Mouse (Mus musculus) limb, embryonic 11.5 days (tissue): ENCODE measurements at regions not wholly inside any gene's neighbourhood (a gene's known extent, or its start where the extent isn't known, plus 50 kb on each side); places are given as distances from the start of the nearest gene placed in this dataset.

Experiments
- ATAC-seq: fragments of 200-750 bp; cut with Nextera tagmentation; 2 replicates; pipeline ENCODE4 v1.8.0; 2017; ENCODE audit warnings: low read depth; ENCODE audit not compliant: insufficient number of reproducible peaks, low FRiP score, low TSS enrichment
- DNase-seq: peaks from one replicate; pipeline ENCODE4 v3.0.0-alpha.2; 2015; ENCODE audit warnings: low spot score
- H3K27ac ChIP-seq: fragments of 300-500 bp; sonication (generic); replicated peaks from 2 replicates; pipeline ENCODE4 v1.5.1; 2014; ENCODE audit warnings: low read depth, mild to moderate bottlenecking, low read length
- H3K27me3 ChIP-seq: fragments of 300-500 bp; sonication (generic); 2 replicates; pipeline ENCODE4 v1.6.1; 2014; ENCODE audit warnings: mild to moderate bottlenecking, low read length, mixed read lengths; ENCODE audit not compliant: control insufficient read depth, insufficient read depth
- H3K36me3 ChIP-seq: fragments of 300-500 bp; sonication (generic); 2 replicates; pipeline ENCODE4 v1.6.1; 2014; ENCODE audit warnings: mild to moderate bottlenecking, low read length, moderate library complexity, mixed read lengths; ENCODE audit not compliant: control insufficient read depth, insufficient read depth
- H3K4me1 ChIP-seq: fragments of 300-500 bp; sonication (generic); 2 replicates; pipeline ENCODE4 v1.6.1; 2014; ENCODE audit warnings: low read length, mixed read lengths; ENCODE audit not compliant: control insufficient read depth, insufficient read depth
- H3K4me2 ChIP-seq: fragments of 300-500 bp; sonication (generic); 2 replicates; pipeline ENCODE4 v1.6.1; 2014; ENCODE audit warnings: low read depth, mild to moderate bottlenecking, moderate library complexity; ENCODE audit not compliant: severe bottlenecking
- H3K4me3 ChIP-seq: fragments of 300-500 bp; sonication (generic); 2 replicates; pipeline ENCODE4 v1.5.1; 2014; ENCODE audit warnings: low read depth, low read length
- H3K9ac ChIP-seq: fragments of 300-500 bp; sonication (generic); 2 replicates; pipeline ENCODE4 v1.6.1; 2014; ENCODE audit warnings: mild to moderate bottlenecking, low read length
- H3K9me3 ChIP-seq: fragments of 300-500 bp; sonication (generic); 2 replicates; pipeline ENCODE4 v1.6.1; 2016; ENCODE audit warnings: low read length; ENCODE audit not compliant: control insufficient read depth
- WGBS: fragments of 180-500 bp; shearing (Covaris S2); extraction: QIAGEN DNeasy Blood & Tissue Kit; methylation state at CpG from one replicate; pipeline ENCODE4 v1.1.7; 2014; 5-methylcytosine and 5-hydroxymethylcytosine counted together

DNA sequence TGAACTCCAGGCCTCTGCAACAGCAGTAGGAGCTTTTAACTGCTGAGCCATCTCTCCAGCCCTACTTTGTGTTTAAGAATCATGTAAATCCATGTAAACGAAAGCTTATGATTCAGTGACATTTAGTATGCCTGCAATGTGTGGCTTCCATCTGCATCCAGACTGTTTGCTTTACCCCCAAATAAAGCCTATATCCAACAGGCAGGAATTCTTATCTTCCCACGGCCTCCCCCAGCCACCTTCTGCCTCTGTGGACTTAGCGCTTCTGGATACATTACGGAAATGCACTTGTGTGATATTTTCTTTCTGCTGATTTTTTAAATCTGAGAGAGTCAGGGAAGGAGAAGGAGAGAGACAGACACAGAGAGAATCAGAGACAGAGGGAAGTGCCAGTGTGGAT lies 189.2 kb upstream of the Cxcr4 start:
- no peaks in the 10 kb centered on the region for H3K36me3 ChIP-seq
- H3K4me1 ChIP-seq: no peaks in the 10 kb centered on the region
- H3K4me3 ChIP-seq: no peak overlapping the region
- 93% methylated on average over 4 of the region's 4 CpGs for WGBS
- no peak overlapping the region for H3K4me2 ChIP-seq
- no peak overlapping the region for H3K27ac ChIP-seq
- H3K9ac ChIP-seq: no peak overlapping the region
- DNase-seq: no peak
- no peak for ATAC-seq
- H3K27me3 ChIP-seq: no peaks in the 10 kb centered on the region
- H3K9me3 ChIP-seq: no peaks in the 10 kb centered on the region

- Histone ChIP-seq H3K9me3 (no peaks in the 10 kb centered on the region), H3K4me1 (no peaks in the 10 kb centered on the region), H3K4me2 (no peak overlapping the region), H3K27me3 (no peaks in the 10 kb centered on the region), H3K27ac (no peak overlapping the region), H3K36me3 (no peaks in the 10 kb centered on the region), H3K9ac (no peak overlapping the region), H3K4me3 (no peak overlapping the region)
- DNase-seq (no peak), ATAC-seq (no peak)
- 78% methylated on average over 5 of the region's 5 CpGs for WGBS
Measured at GRCm38 (mm10) chr1:128779586-128780158, 187.6 kb upstream of the Cxcr4 start.

- WGBS: 89% methylated on average over 3 of the region's 3 CpGs
- H3K27me3 ChIP-seq: no peaks in the 10 kb centered on the region
- no peak overlapping the region for H3K27ac ChIP-seq
- no peaks in the 10 kb centered on the region for H3K4me1 ChIP-seq
- ATAC-seq: no peak
- no peak overlapping the region for H3K4me2 ChIP-seq
- H3K9me3 ChIP-seq: no peaks in the 10 kb centered on the region
- no peak overlapping the region for H3K9ac ChIP-seq
- no peaks in the 10 kb centered on the region for H3K36me3 ChIP-seq
- H3K4me3 ChIP-seq: no peak overlapping the region
- DNase-seq: no peak
Measured at GRCm38 (mm10) chr1:128772440-128772839, 180.3 kb upstream of the Cxcr4 start.

DNA sequence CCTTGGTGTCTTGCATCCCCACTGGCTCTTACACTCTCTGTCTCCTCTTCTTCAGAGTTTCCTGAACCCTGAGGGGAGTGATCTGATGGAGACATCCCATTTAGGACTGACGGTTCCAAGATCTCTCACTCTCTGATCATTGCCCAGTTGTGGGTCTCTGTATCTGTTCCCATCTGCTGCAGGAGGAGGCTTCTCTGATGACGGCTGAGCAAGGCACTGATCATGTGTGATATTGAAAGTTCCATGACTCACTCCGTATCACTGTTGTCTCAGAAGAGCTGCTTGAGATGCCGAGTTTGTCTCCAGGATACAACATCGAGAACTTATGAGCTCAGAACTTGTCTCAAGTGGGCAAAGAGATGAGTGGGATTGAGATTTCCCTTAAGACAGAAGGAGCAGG lies 178.7 kb upstream of the Cxcr4 start:
- Histone ChIP-seq H3K4me1 (no peaks in the 10 kb centered on the region), H3K9ac (no peak overlapping the region), H3K4me2 (no peak overlapping the region), H3K36me3 (no peaks in the 10 kb centered on the region), H3K27ac (no peak overlapping the region), H3K4me3 (no peak overlapping the region), H3K9me3 (no peaks in the 10 kb centered on the region), H3K27me3 (no peaks in the 10 kb centered on the region)
- 92% methylated on average over 5 of the region's 5 CpGs for WGBS
- DNase-seq (no peak), ATAC-seq (no peak)

DNA sequence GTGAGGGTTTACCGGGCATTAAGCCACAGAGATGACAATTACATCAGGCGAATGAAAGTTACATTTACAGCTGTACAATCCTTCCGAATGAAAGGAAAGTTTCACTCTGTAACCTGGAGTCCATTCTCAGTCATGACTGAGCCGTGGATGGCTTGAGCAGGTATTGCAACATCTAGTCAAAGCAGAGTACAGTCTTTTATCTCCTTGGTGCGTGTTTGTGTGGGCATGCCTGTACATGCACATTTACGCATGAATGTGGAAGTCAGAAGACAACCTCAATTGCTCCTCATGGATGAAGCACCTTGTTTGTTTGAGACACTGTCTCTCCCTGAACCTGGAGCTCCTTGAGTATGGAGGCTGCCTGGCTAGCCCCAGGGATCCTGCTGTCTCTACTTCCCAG lies 175.9 kb upstream of the Cxcr4 start:
- no peak for DNase-seq
- H3K27ac ChIP-seq: no peak overlapping the region
- H3K36me3 ChIP-seq: no peaks in the 10 kb centered on the region
- no peak for ATAC-seq
- H3K4me3 ChIP-seq: no peak overlapping the region
- no peaks in the 10 kb centered on the region for H3K27me3 ChIP-seq
- H3K9ac ChIP-seq: no peak overlapping the region
- no peaks in the 10 kb centered on the region for H3K4me1 ChIP-seq
- no peak overlapping the region for H3K4me2 ChIP-seq
- 91% methylated on average over 6 of the region's 6 CpGs for WGBS
- H3K9me3 ChIP-seq: no peaks in the 10 kb centered on the region

GRCm38 (mm10) chr1:128767415-128767814 lies 175.3 kb upstream of the Cxcr4 start:
- Histone ChIP-seq H3K36me3 (no peaks in the 10 kb centered on the region), H3K27ac (no peak overlapping the region), H3K4me2 (no peak overlapping the region), H3K9ac (no peak overlapping the region), H3K27me3 (no peaks in the 10 kb centered on the region), H3K4me3 (no peak overlapping the region), H3K4me1 (no peaks in the 10 kb centered on the region), H3K9me3 (no peaks in the 10 kb centered on the region)
- 93% methylated on average over 3 of the region's 3 CpGs for WGBS
- no peak for DNase-seq
- no peak for ATAC-seq

DNA sequence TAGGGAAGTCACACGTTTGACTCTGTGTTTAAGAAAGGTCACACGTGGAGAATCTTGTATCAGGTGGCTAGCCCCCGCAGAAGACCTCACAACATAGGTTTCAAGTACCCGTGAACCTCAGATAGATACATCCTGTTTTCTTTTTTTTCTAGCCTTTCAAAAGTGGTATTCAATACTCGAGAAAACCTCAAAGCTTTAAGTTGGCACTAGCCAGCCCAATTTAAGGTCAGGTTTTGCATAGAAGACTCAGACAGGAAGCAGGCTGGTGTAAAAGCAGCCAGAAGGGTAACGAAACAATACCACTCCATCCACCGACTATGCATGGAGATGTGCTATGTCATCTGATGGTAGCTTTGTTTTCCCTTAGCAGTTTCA lies 174.8 kb upstream of the Cxcr4 start:
- Histone ChIP-seq H3K4me2 (no peak overlapping the region), H3K27ac (no peak overlapping the region), H3K9ac (no peak overlapping the region), H3K4me3 (no peak overlapping the region), H3K36me3 (no peaks in the 10 kb centered on the region), H3K9me3 (no peaks in the 10 kb centered on the region), H3K4me1 (no peaks in the 10 kb centered on the region), H3K27me3 (no peaks in the 10 kb centered on the region)
- ATAC-seq (no peak), DNase-seq (no peak)
- WGBS: 85% methylated on average over 7 of the region's 7 CpGs

DNA sequence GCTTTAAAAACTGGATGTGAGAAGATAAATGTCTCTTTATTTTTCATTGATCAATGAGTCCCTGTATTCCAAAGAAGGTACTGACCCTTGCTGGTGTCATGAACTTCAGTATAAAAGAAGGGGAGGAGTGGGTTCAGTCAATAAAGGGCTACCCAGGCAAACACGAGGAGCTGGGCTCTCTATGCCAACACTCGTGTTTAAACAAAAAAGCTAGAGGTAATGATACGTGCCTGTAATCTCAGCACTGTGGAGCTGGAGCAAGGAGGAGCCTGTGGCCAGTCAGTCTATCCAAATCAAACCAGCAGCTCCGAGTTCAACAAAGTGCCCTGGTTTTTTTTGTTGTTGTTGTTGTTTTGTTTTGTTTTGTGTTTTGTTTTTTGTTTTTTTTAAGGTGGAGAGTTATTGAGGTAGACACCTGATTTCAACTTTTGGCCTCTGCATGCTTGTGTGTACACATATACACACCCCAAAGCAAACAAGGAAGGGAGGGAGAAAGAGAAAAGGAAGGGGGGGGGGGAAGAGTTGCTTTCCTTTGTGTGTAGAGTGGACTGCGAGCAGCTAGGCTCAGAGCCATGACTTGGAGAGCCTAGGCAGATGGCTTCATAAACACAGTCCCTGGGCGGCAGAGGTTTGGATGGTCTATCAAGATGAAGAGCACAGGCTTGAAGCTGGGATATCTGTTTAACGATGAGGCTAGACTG lies 174.2 kb upstream of the Cxcr4 start:
- ATAC-seq: no peak
- Histone ChIP-seq H3K4me2 (no peak overlapping the region), H3K4me3 (no peak overlapping the region), H3K4me1 (no peaks in the 10 kb centered on the region), H3K36me3 (no peaks in the 10 kb centered on the region), H3K27me3 (no peaks in the 10 kb centered on the region), H3K9ac (no peak overlapping the region), H3K9me3 (no peaks in the 10 kb centered on the region), H3K27ac (no peak overlapping the region)
- 81% methylated on average over 7 of the region's 7 CpGs for WGBS
- DNase-seq: no peak

GRCm38 (mm10) chr1:128765626-128766025 lies 173.5 kb upstream of the Cxcr4 start:
- Histone ChIP-seq H3K27ac (no peak overlapping the region), H3K4me1 (no peaks in the 10 kb centered on the region), H3K9me3 (no peaks in the 10 kb centered on the region), H3K4me3 (no peak overlapping the region), H3K36me3 (no peaks in the 10 kb centered on the region), H3K27me3 (no peaks in the 10 kb centered on the region), H3K4me2 (no peak overlapping the region), H3K9ac (no peak overlapping the region)
- DNase-seq: no peak
- WGBS: 85% methylated on average over 2 of the region's 2 CpGs
- no peak for ATAC-seq
